8 mouse cellular contexts compared by ENCODE assay signal in the genomic region with DNA sequence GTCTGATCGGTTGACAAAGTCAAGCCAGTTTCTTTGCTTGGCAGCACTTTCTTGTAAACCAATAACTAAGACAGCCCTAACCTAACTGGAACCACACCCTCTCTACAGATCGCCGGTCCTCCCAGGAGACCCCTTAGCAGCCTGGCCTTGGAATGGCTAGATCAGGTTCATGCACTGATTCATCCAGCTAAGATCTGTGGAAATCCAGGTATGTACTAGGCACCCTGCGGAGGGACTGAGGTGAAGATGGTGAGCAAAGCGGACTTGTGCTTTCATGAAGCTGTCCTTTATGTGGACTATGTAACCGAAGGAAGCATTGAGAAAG. TPM values are rescaled to one million over a fixed set of nuclear protein-coding genes. Genes with fewer than 3 reads are reported as not detected.
A peak's percentile ranks its signal among the peaks of the same experiment; 100 is the strongest.
DNase-seq lines count a peak whose midpoint lies in the region; ATAC-seq and TF ChIP-seq lines count a peak whose summit lies in the region.

No protein-coding gene starts in this region.

- H3K27ac ChIP-seq in heart, embryonic 11.5 days (ENCODE audit: low read depth, low read length): 0 out of 2 replicates have a peak overlapping the region, but pooled peaks have one; percentile 70
- H3K27ac ChIP-seq in forebrain, embryonic 16.5 days (ENCODE audit: low read length): no peak overlapping the region; the same call in 1 of the 2 replicates
- peak overlapping the region; percentile 74 for H3K27ac ChIP-seq in liver, postnatal 0 days (ENCODE audit: low read depth)

- H3K27me3 ChIP-seq in heart, embryonic 11.5 days (ENCODE audit: control insufficient read depth, insufficient read depth, low read length): no peaks in the 10 kb centered on the region
- H3K27me3 ChIP-seq in E14TG2a.4 (ENCODE audit: insufficient read depth, low read length): no peaks in the 10 kb centered on the region
- H3K27me3 ChIP-seq in forebrain, embryonic 16.5 days (replicated peaks; ENCODE audit: control insufficient read depth, insufficient read depth, low read length): no peaks in the 10 kb centered on the region
- H3K27me3 ChIP-seq in liver, postnatal 0 days (ENCODE audit: insufficient read depth, low read length): no peaks in the 10 kb centered on the region

- no peak for DNase-seq in heart, adult 18-20 months
- DNase-seq in liver, postnatal 0 days: no peak
- DNase-seq in cerebellum, adult 11 months: no peak
- DNase-seq in thymus, postnatal 4 days: no peak
- no peak for DNase-seq in kidney, postnatal 4 days

- ATAC-seq in heart, embryonic 11.5 days (replicated peaks; ENCODE audit: insufficient number of reproducible peaks, low FRiP score, low TSS enrichment): peak; percentile 35; the same call in 1 of the 2 replicates
- ATAC-seq in forebrain, embryonic 16.5 days: peak; percentile 51
- 0 out of 2 replicates have a peak, but pooled peaks have one; percentile 6 for ATAC-seq in liver, postnatal 0 days

- H3K36me3 ChIP-seq in heart, embryonic 11.5 days (ENCODE audit: control insufficient read depth, insufficient read depth, low read length): peaks cover 2% of the 10 kb centered on the region; the same call in 1 of the 2 replicates
- H3K36me3 ChIP-seq in E14TG2a.4 (ENCODE audit: insufficient read depth, low read length): peaks cover 30% of the 10 kb centered on the region
- no peaks in the 10 kb centered on the region for H3K36me3 ChIP-seq in forebrain, embryonic 16.5 days (ENCODE audit: control insufficient read depth, insufficient read depth)
- H3K36me3 ChIP-seq in liver, postnatal 0 days (replicated peaks; ENCODE audit: insufficient read depth, low read length): no peaks in the 10 kb centered on the region

- peak overlapping the region; percentile 99 for H3K4me2 ChIP-seq in heart, embryonic 11.5 days
- H3K4me2 ChIP-seq in forebrain, embryonic 16.5 days (ENCODE audit: low read length): peak overlapping the region; percentile 99
- H3K4me2 ChIP-seq in liver, postnatal 0 days (ENCODE audit: low read depth, low read length): peak overlapping the region; percentile 99

- no peak for TF ChIP-seq CTCF in E14TG2a.4 (conservative IDR thresholded peaks at IDR 0.05; ENCODE audit: low read length)
- TF ChIP-seq CTCF in liver, postnatal 0 days (IDR thresholded peaks at IDR 0.05; ENCODE audit: low read depth): no peak

- H3K4me3 ChIP-seq in heart, embryonic 11.5 days (ENCODE audit: low read depth, low read length): peak overlapping the region; percentile 60
- peak overlapping the region; percentile 90 for H3K4me3 ChIP-seq in E14TG2a.4 (replicated peaks; ENCODE audit: low read length)
- peak overlapping the region; percentile 93 for H3K4me3 ChIP-seq in forebrain, embryonic 16.5 days (replicated peaks; ENCODE audit: low read length)
- H3K4me3 ChIP-seq in liver, postnatal 0 days (ENCODE audit: low read depth, low read length): peak overlapping the region; percentile 84

- peak overlapping the region; percentile 80 for H3K9ac ChIP-seq in heart, embryonic 11.5 days (ENCODE audit: low read depth, low read length)
- peak overlapping the region; percentile 80 for H3K9ac ChIP-seq in forebrain, embryonic 16.5 days (replicated peaks; ENCODE audit: low read depth, low read length)
- H3K9ac ChIP-seq in liver, postnatal 0 days (replicated peaks): peak overlapping the region; percentile 60

- 11% methylated on average over 6 of the region's 6 CpGs for WGBS in heart, embryonic 11.5 days (ENCODE audit: insufficient replicate concordance)
- 8% methylated on average over 6 of the region's 6 CpGs for WGBS in forebrain, embryonic 16.5 days
- 5% methylated on average over 6 of the region's 6 CpGs for WGBS in liver, postnatal 0 days (ENCODE audit: insufficient replicate concordance)

- no peaks in the 10 kb centered on the region for H3K9me3 ChIP-seq in heart, embryonic 11.5 days (replicated peaks; ENCODE audit: control insufficient read depth, low read length)
- no peaks in the 10 kb centered on the region for H3K9me3 ChIP-seq in E14TG2a.4 (ENCODE audit: low read length)
- H3K9me3 ChIP-seq in forebrain, embryonic 16.5 days (ENCODE audit: control insufficient read depth, low read length): no peaks in the 10 kb centered on the region
- H3K9me3 ChIP-seq in liver, postnatal 0 days (ENCODE audit: low read length): no peaks in the 10 kb centered on the region

- H3K4me1 ChIP-seq in heart, embryonic 11.5 days (ENCODE audit: control insufficient read depth, insufficient read depth, low read length): peaks cover 4% of the 10 kb centered on the region
- peaks cover 7% of the 10 kb centered on the region for H3K4me1 ChIP-seq in E14TG2a.4 (replicated peaks; ENCODE audit: low read depth, low read length)
- H3K4me1 ChIP-seq in forebrain, embryonic 16.5 days (replicated peaks; ENCODE audit: control insufficient read depth, insufficient read depth, low read length): peaks cover 11% of the 10 kb centered on the region
- peaks cover 9% of the 10 kb centered on the region; the same call in 1 of the 2 replicates for H3K4me1 ChIP-seq in liver, postnatal 0 days (ENCODE audit: insufficient read depth)

- no peak for TF ChIP-seq EP300 in liver, postnatal 0 days (IDR thresholded peaks at IDR 0.05; ENCODE audit: low read depth)

RNA-seq across cellular contexts. Expression of a gene that starts 0.5 kb away (rescaled TPM):
- 77.3 and 84.9 TPM in 2 replicates for polyA plus RNA-seq in heart, embryonic 11.5 days (2014; fragmentation: Nextera tagmentation; extraction: Ambion mirVana)
- 10 to 100 TPM; 23.4 to 25.3 TPM for total RNA-seq in heart, adult 18-20 months (2021)
- 60.1 and 68.4 TPM in 2 replicates for polyA plus RNA-seq in forebrain, embryonic 16.5 days (2015; fragmentation: Nextera tagmentation; extraction: Ambion mirVana)
- polyA plus RNA-seq in liver, postnatal 0 days (2015; fragmentation: Nextera tagmentation; extraction: Ambion mirVana): 30.6 and 30.7 TPM in 2 replicates

RNA-seq across cellular contexts. Expression of a gene that starts 16.4 kb away (rescaled TPM):
- 1.1 TPM in 1 of 2 replicates, not detected in the other for polyA plus RNA-seq in heart, embryonic 11.5 days (2014; fragmentation: Nextera tagmentation; extraction: Ambion mirVana)
- total RNA-seq in heart, adult 18-20 months (2021): not detected
- polyA plus RNA-seq in forebrain, embryonic 16.5 days (2015; fragmentation: Nextera tagmentation; extraction: Ambion mirVana): 0.57 TPM in 1 of 2 replicates, not detected in the other
- 659 and 684 TPM in 2 replicates for polyA plus RNA-seq in liver, postnatal 0 days (2015; fragmentation: Nextera tagmentation; extraction: Ambion mirVana)

RNA-seq across cellular contexts. Expression of a gene that starts 21.0 kb away (rescaled TPM):
- 0.27 TPM in 1 of 2 replicates, not detected in the other for polyA plus RNA-seq in heart, embryonic 11.5 days (2014; fragmentation: Nextera tagmentation; extraction: Ambion mirVana)
- total RNA-seq in heart, adult 18-20 months (2021): not detected
- polyA plus RNA-seq in forebrain, embryonic 16.5 days (2015; fragmentation: Nextera tagmentation; extraction: Ambion mirVana): not detected in 2 replicates
- not detected in 2 replicates for polyA plus RNA-seq in liver, postnatal 0 days (2015; fragmentation: Nextera tagmentation; extraction: Ambion mirVana)

RNA-seq across cellular contexts. Expression of a gene that starts 42.3 kb away (rescaled TPM):
- 22.0 and 23.7 TPM in 2 replicates for polyA plus RNA-seq in heart, embryonic 11.5 days (2014; fragmentation: Nextera tagmentation; extraction: Ambion mirVana)
- 1 to 10 TPM; 4.7 to 5.3 TPM for total RNA-seq in heart, adult 18-20 months (2021)
- 16.1 and 20.1 TPM in 2 replicates for polyA plus RNA-seq in forebrain, embryonic 16.5 days (2015; fragmentation: Nextera tagmentation; extraction: Ambion mirVana)
- 7.5 and 7.8 TPM in 2 replicates for polyA plus RNA-seq in liver, postnatal 0 days (2015; fragmentation: Nextera tagmentation; extraction: Ambion mirVana)

RNA-seq across cellular contexts. Expression of a gene that starts 42.6 kb away (rescaled TPM):
- polyA plus RNA-seq in heart, embryonic 11.5 days (2014; fragmentation: Nextera tagmentation; extraction: Ambion mirVana): not detected in 2 replicates
- total RNA-seq in heart, adult 18-20 months (2021): not detected
- polyA plus RNA-seq in forebrain, embryonic 16.5 days (2015; fragmentation: Nextera tagmentation; extraction: Ambion mirVana): not detected in 2 replicates
- not detected in 2 replicates for polyA plus RNA-seq in liver, postnatal 0 days (2015; fragmentation: Nextera tagmentation; extraction: Ambion mirVana)

Comparison
In these comparisons a context has a peak if more than half of its experiments do, and no peak if none do; other contexts are left out.
1. RNA of a gene that starts 16.4 kb away (polyA plus RNA-seq): 659 to 684 TPM in liver, postnatal 0 days; 1.1 TPM in heart, embryonic 11.5 days and 0.57 TPM in forebrain, embryonic 16.5 days; every median in the first group is over 100 times any median in the second.
2. Peak in every context shown above with its lines, with median percentiles within 50 percentile points of each other: ATAC-seq, H3K4me2 ChIP-seq, H3K4me3 ChIP-seq and H3K9ac ChIP-seq.